Mouse (Mus musculus): ENCODE measurements around the gene Wfikkn2.

The Wfikkn2 gene

GRCm38 (mm10) chr11:94265134-94265785, 19.5 kb upstream of the Wfikkn2 start:
- DNase-seq (ENCODE audit: low read depth in 2 of 2, low spot score in 2 of 2) = peak in 1 of 2 experiments; percentile 17

- no peak for DNase-seq (ENCODE audit: low read depth in 2 of 2, low spot score in 2 of 2)
Observed at GRCm38 (mm10) chr11:94261585-94262370, 16.0 kb upstream of the Wfikkn2 start.

DNA sequence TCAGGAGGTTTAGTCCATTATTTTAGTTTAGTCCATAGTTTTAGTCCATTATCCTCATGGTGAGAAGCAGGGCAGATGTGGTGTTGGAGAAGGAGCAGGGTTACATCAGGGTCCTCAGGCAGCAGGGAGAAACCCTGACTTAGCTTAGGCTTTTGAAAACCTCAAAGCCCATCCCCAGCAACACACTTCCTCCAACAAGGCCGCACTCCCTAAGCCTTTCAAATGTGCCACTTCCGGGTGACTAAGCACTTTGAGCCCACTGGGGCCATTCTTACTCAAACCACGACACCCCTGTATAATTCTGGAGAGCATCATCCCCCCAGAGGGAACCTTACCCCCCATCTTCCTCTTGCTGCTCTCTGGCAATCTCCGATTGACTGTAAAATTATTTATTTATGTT, 14.0 kb upstream of the Wfikkn2 start:
- no peak for DNase-seq (ENCODE audit: low read depth in 2 of 2, low spot score in 2 of 2)

DNA sequence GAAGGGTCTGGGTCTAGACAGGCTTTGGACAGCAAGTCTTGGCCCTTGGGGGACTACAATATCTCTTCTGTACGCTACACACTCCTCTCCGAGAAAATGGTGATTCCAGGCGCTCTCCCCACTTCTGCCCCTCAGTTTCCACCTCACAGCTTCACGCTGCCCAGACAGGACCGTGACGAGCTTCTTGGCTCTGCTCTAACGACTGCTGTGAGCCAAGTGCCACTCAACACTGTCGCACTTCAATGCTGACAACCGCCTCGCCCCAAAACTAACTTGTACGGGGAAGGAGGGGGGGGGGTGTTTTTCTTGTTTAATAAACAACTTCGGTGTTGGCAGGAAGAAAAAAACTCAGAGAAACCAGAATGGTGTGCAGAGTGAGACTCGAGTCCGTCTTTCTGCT, 12.2 kb upstream of the Wfikkn2 start:
- DNase-seq (ENCODE audit: low read depth in 2 of 2, low spot score in 2 of 2) = no peak

DNA sequence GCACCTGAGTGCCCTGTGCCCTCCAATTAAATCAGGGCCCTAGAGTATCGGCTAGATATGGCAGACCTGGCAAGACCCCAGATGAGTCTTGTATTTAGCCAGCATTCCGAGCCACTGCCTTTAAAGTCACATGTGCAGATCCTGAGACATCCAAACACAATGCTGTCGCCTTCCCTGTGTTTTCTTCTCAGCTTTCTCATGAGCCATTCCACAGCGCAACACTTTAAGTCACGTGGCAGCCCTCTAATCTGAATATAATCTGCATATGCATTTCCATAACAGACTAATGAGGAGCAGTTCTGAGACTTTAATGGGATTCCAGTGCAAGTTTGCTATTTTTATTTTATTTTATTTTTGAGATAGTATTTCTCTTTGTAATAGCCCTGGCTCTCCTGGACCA, 9.9 kb upstream of the Wfikkn2 start:
- DNase-seq (ENCODE audit: low read depth in 2 of 2, low spot score in 2 of 2) = no peak

DNA sequence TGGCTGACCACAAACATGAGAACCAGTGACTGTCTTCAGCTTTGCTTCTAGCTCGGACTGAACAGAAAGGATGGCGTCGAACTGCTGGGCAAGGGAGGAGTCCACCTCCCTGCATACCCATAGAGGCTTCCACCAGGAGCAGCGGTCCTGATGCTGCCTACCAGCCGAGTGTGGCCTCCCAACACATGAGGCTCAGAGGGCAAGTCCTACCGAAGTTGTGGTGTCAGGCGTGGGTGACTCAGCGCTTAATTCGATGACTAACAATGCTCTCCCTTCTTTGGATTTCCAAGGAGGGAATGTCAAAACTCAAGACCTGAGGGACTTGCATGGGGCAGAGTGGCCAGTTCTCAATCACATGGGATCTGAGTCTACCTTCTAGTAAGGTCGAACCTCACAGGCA, 7.9 kb upstream of the Wfikkn2 start:
- no peak for DNase-seq (ENCODE audit: low read depth in 2 of 2, low spot score in 2 of 2)

GRCm38 (mm10) chr11:94253156-94253555, 7.4 kb upstream of the Wfikkn2 start:
- no peak for DNase-seq (ENCODE audit: low read depth in 2 of 2, low spot score in 2 of 2)

- no peak for DNase-seq (ENCODE audit: low read depth in 2 of 2, low spot score in 2 of 2)
Observed at GRCm38 (mm10) chr11:94246789-94247061, 920 bp upstream of the Wfikkn2 start.

DNA sequence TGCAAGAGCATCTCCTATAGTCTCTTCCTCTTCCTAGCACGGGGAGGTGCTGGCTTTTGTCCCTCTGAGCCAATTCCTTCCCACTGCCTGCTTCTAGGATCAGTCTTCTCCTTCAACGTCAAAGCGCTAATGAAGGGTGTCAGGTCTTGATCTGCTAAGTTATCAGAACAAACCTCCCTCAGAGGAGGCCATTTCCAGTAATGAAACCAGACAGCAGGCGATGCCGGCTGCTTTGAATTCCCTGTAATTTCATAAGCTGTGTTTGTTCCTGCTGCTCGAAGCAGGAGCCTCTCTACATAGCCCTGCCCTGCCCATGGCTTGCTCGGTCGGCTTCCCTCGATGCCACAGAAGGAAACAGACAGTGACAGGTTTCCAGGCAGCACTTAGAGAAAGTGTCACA, 1.4 kb downstream of the Wfikkn2 start:
- DNase-seq (ENCODE audit: low read depth in 2 of 2, low spot score in 2 of 2) = no peak

- DNase-seq (ENCODE audit: low read depth in 2 of 2, low spot score in 2 of 2) = no peak
Observed at GRCm38 (mm10) chr11:94243422-94244180, 2.2 kb downstream of the Wfikkn2 start.

GRCm38 (mm10) chr11:94242760-94243421, 2.9 kb downstream of the Wfikkn2 start:
- peak in 1 of 2 experiments; percentile 9 for DNase-seq (ENCODE audit: low read depth in 2 of 2, low spot score in 2 of 2)

DNA sequence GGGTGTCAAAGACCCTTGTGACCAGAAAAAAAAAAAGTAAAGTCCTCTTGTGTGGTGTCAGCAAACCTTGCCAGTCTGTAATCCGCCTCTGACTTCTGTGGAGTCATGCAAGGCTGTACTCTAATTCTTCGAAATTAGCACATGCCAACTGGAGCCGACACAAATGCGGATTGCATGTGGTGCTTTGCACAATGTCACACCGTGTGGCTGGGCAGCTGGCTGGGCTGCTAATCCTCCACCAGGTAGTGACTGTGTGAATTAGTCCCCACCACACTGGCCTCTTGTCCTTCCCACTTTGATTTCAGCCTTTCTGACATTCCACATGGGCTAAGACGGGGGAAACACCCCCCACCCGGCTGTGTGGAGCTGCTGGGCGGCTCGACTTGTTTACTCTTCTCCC, 6.1 kb downstream of the Wfikkn2 start:
- DNase-seq (ENCODE audit: low read depth in 2 of 2, low spot score in 2 of 2) = no peak

DNA sequence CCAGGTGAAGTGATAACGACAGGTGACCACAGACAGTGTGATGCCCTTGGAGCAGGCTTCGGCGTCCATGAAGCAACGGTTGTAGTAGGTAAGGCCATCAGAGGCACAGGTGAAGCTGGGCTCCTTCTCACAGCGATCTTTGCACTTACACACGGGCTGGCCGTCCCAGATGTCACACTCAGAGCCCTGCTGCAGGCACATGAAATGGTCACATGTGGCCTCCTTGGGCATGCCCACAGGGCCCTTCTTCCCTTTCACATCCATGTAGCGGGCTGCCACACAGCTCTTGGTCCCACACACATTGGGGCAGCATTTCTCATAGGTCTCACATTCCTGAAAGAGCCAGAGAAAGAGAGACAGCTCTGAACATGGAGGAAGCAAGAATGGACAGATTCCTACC, 7.0 kb downstream of the Wfikkn2 start:
- DNase-seq (ENCODE audit: low read depth in 2 of 2, low spot score in 2 of 2) = no peak

DNA sequence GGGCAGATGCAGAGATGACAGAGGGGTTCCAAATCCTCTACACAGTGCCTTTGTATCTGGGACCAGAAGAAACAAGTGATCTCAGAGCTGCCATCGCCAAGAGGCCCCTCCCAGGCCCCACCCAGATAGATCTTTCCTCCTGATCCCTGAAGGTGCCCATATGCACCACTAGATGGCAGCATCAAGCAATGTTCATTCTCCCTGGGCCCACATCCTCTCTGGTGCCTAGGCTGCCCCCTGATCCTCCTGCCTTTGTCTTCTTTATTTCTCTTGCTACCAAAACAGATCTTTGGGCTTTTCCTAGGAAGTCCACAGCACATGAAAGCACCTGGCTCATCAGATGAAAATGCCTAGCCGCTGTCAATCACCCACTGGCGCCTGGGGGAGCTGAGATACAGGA, 9.7 kb downstream of the Wfikkn2 start:
- DNase-seq (ENCODE audit: low read depth in 2 of 2, low spot score in 2 of 2) = peak; percentile 60 to 68

GRCm38 (mm10) chr11:94234857-94235256, 10.9 kb downstream of the Wfikkn2 start:
- no peak for DNase-seq (ENCODE audit: low read depth in 2 of 2, low spot score in 2 of 2)

DNA sequence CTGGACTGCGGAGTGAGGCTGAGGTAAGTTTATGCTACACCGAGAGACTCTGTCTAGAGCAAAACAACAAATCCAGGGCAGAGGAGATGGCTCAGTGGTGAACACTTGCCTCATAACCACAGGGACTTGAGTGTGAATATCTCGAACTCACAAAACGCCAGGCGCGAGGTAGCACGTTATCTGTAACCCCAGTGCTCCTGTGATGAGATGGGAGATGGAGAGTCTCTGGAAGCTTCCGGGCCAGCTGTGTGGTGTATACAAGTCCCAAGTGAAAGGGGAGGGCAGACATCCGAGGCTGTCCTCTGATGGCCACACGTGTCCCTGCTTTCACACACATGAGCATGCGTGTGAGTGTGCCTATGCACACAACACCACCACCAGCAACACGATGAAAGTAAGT, 11.4 kb downstream of the Wfikkn2 start:
- DNase-seq (ENCODE audit: low read depth in 2 of 2, low spot score in 2 of 2) = no peak

DNA sequence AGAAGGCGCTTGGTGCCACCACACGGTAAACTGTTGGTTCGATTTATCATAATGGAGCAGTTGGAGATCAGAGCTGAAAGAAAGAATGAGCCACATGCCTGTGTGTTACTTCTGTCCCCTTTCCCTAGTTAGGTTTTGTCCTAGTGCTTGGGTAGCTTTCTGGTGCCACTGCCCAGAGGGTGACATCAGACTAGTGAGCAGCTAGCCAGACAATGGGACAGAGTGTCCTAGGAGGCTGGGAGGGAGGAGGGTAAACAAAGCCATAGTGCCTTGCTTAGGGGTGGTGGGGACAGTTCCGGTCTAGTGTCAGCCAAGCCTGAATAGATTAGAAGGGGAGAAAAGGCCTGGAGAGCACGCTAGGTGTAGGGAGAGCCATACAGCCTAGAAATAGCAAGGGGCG, 12.4 kb downstream of the Wfikkn2 start:
- DNase-seq (ENCODE audit: low read depth in 2 of 2, low spot score in 2 of 2) = no peak

- no peak for DNase-seq (ENCODE audit: low read depth in 2 of 2, low spot score in 2 of 2)
Observed at GRCm38 (mm10) chr11:94231821-94232552, 13.8 kb downstream of the Wfikkn2 start.

GRCm38 (mm10) chr11:94230244-94230643, 15.6 kb downstream of the Wfikkn2 start:
- no peak for DNase-seq (ENCODE audit: low read depth in 2 of 2, low spot score in 2 of 2)

DNA sequence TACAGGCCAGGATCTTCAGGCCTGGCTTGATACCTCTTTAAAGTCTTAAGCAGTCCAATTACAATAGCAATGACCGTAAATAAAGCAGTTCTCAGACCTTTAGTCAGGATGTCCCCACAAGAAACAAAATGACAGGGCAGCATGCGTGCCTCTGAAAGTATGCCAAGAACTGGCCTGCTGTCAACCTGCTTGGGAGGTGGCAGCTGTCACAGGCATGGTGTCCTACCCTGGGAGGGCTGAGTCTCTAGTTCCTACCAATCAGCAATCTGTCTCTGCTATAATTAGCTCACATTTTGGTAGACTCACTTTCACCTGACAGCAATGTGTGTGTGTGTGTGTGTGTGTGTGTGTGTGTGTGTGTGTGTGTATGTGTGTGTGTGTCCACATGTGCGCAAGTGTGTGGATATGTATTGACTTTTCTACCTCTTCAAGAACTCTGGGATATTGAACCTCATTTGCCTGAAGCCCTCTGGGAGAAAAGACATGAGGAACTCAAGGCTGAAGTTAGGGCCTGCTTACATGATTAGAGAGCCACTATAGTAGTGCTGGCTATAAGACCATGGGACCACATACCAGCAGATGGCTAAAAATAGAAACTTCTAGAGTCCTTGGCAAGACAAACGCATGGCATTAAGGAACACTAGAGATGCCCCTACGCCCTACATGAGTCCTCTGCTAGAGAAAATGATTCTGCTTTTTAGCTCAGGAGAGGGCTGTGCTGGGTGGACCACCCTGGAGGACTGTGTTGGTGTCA, 16.4 kb downstream of the Wfikkn2 start:
- DNase-seq (ENCODE audit: low read depth in 2 of 2, low spot score in 2 of 2) = no peak

All from CD8-positive naive resting alpha-beta T cell, adult 2 months (primary cell).